Mouse (Mus musculus) ES-Bruce4 (cell line): ENCODE results near the gene Selenov.

Experiments used
- CTCF ChIP-seq: IDR thresholded peaks from one replicate; pipeline ENCODE4 v1.8.1; 2011; ENCODE audit warnings: low read depth, low read length
- EP300 ChIP-seq: IDR thresholded peaks from 2 replicates; pipeline ENCODE4 v1.6.1; 2011; ENCODE audit warnings: low read depth, low read length; ENCODE audit not compliant: insufficient read depth

GRCm38 (mm10) chr7:28265391-28265790 is 25.6 kb downstream of the Selenov start:
- no peak for TF ChIP-seq EP300
- no peak for TF ChIP-seq CTCF
